Mouse (Mus musculus) kidney, adult 8-10 months (tissue): ENCODE results near the gene Nckipsd.

Experiments used
- DNase-seq, 2 experiments: peaks; one replicate each; pipeline ENCODE4 v3.0.0; 2022

Gene Nckipsd

GRCm38 (mm10) chr9:108853635-108854240 is 45.6 kb downstream of the Nckipsd start:
- peak; percentile 95 for DNase-seq

- peak; percentile 89 for DNase-seq
These were observed 46.1 kb downstream of the Nckipsd start for GRCm38 (mm10) chr9:108854241-108854696.

- peak; percentile 56 to 59 for DNase-seq
These were observed 47.2 kb downstream of the Nckipsd start for GRCm38 (mm10) chr9:108855335-108855734.

- DNase-seq = no peak
These were observed 50.8 kb downstream of the Nckipsd start for GRCm38 (mm10) chr9:108858792-108859527.
